8 mouse cellular contexts compared by ENCODE assay signal in genomic region chr15:88840126-88840525, GRCm38 (mm10). TPM values are rescaled to one million over a fixed set of nuclear protein-coding genes. Genes with fewer than 3 reads are reported as not detected.
DNase-seq lines count a peak whose midpoint lies in the region; ATAC-seq lines count a peak whose summit lies in the region.

No protein-coding gene starts in this region.

- peak overlapping the region; percentile 36; the same call in 1 of the 2 replicates for H3K27ac ChIP-seq in embryonic facial prominence, embryonic 12.5 days
- H3K27ac ChIP-seq in hindbrain, embryonic 14.5 days: peak overlapping the region; percentile 2; the same call in 1 of the 2 replicates
- peak overlapping the region; percentile 81 for H3K27ac ChIP-seq in limb, embryonic 15.5 days

- peak; percentile 58 for DNase-seq in left cerebral cortex, postnatal 4 days
- no peak for DNase-seq in left cerebral cortex, adult 8-10 months (ENCODE audit: low spot score in 2 of 2)
- DNase-seq in hindbrain, embryonic 14.5 days (ENCODE audit: low spot score): no peak
- DNase-seq in urinary bladder, postnatal 10 days (ENCODE audit: low spot score): no peak
- no peak for DNase-seq in urinary bladder, adult 18-20 months (ENCODE audit: low spot score in 2 of 2)
- DNase-seq in ovary, adult 18-20 months (ENCODE audit: low spot score): no peak

- intact Hi-C loops in left cerebral cortex, postnatal 4 days (cut with DNase I): no loop called here

- 35% methylated on average over 10 of the region's 10 CpGs for WGBS in embryonic facial prominence, embryonic 12.5 days
- WGBS in hindbrain, embryonic 14.5 days: 53% methylated on average over 10 of the region's 10 CpGs
- 69% methylated on average over 10 of the region's 10 CpGs for WGBS in limb, embryonic 15.5 days

- H3K9me3 ChIP-seq in embryonic facial prominence, embryonic 12.5 days: no peaks in the 10 kb centered on the region
- H3K9me3 ChIP-seq in hindbrain, embryonic 14.5 days (ENCODE audit: control insufficient read depth, low read length): no peaks in the 10 kb centered on the region
- H3K9me3 ChIP-seq in limb, embryonic 15.5 days: no peaks in the 10 kb centered on the region

- H3K4me1 ChIP-seq in embryonic facial prominence, embryonic 12.5 days: peaks cover 19% of the 10 kb centered on the region
- peaks cover 19% of the 10 kb centered on the region for H3K4me1 ChIP-seq in hindbrain, embryonic 14.5 days (replicated peaks; ENCODE audit: control insufficient read depth, insufficient read depth, low read length)
- H3K4me1 ChIP-seq in limb, embryonic 15.5 days: peaks cover 44% of the 10 kb centered on the region

- H3K9ac ChIP-seq in embryonic facial prominence, embryonic 12.5 days: no peak overlapping the region
- no peak overlapping the region for H3K9ac ChIP-seq in hindbrain, embryonic 14.5 days
- no peak overlapping the region for H3K9ac ChIP-seq in limb, embryonic 15.5 days

- H3K36me3 ChIP-seq in embryonic facial prominence, embryonic 12.5 days: no peaks in the 10 kb centered on the region
- H3K36me3 ChIP-seq in hindbrain, embryonic 14.5 days (replicated peaks; ENCODE audit: control insufficient read depth, insufficient read depth): no peaks in the 10 kb centered on the region
- H3K36me3 ChIP-seq in limb, embryonic 15.5 days: no peaks in the 10 kb centered on the region

- no peaks in the 10 kb centered on the region for H3K27me3 ChIP-seq in embryonic facial prominence, embryonic 12.5 days
- no peaks in the 10 kb centered on the region for H3K27me3 ChIP-seq in hindbrain, embryonic 14.5 days (ENCODE audit: control insufficient read depth, insufficient read depth, low read length)
- no peaks in the 10 kb centered on the region for H3K27me3 ChIP-seq in limb, embryonic 15.5 days

- no peak for ATAC-seq in embryonic facial prominence, embryonic 12.5 days (ENCODE audit: insufficient number of reproducible peaks, insufficient read depth, low FRiP score, low TSS enrichment)
- no peak for ATAC-seq in hindbrain, embryonic 14.5 days (ENCODE audit: low FRiP score)
- no peak for ATAC-seq in limb, embryonic 15.5 days (ENCODE audit: insufficient number of reproducible peaks, low FRiP score, low TSS enrichment, low read depth)

- no peak overlapping the region for H3K4me3 ChIP-seq in embryonic facial prominence, embryonic 12.5 days
- H3K4me3 ChIP-seq in hindbrain, embryonic 14.5 days (replicated peaks; ENCODE audit: low read length): no peak overlapping the region
- no peak overlapping the region for H3K4me3 ChIP-seq in limb, embryonic 15.5 days

- H3K4me2 ChIP-seq in embryonic facial prominence, embryonic 12.5 days (replicated peaks): no peak overlapping the region
- H3K4me2 ChIP-seq in hindbrain, embryonic 14.5 days (replicated peaks): no peak overlapping the region
- no peak overlapping the region for H3K4me2 ChIP-seq in limb, embryonic 15.5 days

RNA-seq across cellular contexts. Expression of gene Creld2, which starts 20.7 kb away (rescaled TPM):
- 10 to 100 TPM; 26.2 to 35.6 TPM for total RNA-seq in left cerebral cortex, postnatal 4 days (2021)
- 10 to 100 TPM; 16.4 to 22.3 (median 17.2) TPM for total RNA-seq in left cerebral cortex, adult 8-10 months (2022)
- 71.9 and 75.7 TPM in 2 replicates for polyA plus RNA-seq in embryonic facial prominence, embryonic 12.5 days (2016; fragmentation: Nextera tagmentation; extraction: Ambion mirVana)
- polyA plus RNA-seq in hindbrain, embryonic 14.5 days (2014; fragmentation: Nextera tagmentation; extraction: Ambion mirVana): 59.5 and 64.0 TPM in 2 replicates
- 94.5 and 99.0 TPM in 2 replicates for polyA plus RNA-seq in limb, embryonic 15.5 days (2015; fragmentation: Nextera tagmentation; extraction: Ambion mirVana)

RNA-seq across cellular contexts. Expression of gene Alg12, which starts 21.0 kb away (rescaled TPM):
- 10 to 100 TPM; 10.1 to 11.5 TPM for total RNA-seq in left cerebral cortex, postnatal 4 days (2021)
- 10 to 100 TPM; 13.4 to 14.3 (median 14.2) TPM for total RNA-seq in left cerebral cortex, adult 8-10 months (2022)
- 10.2 and 12.2 TPM in 2 replicates for polyA plus RNA-seq in embryonic facial prominence, embryonic 12.5 days (2016; fragmentation: Nextera tagmentation; extraction: Ambion mirVana)
- 9.0 and 10.0 TPM in 2 replicates for polyA plus RNA-seq in hindbrain, embryonic 14.5 days (2014; fragmentation: Nextera tagmentation; extraction: Ambion mirVana)
- polyA plus RNA-seq in limb, embryonic 15.5 days (2015; fragmentation: Nextera tagmentation; extraction: Ambion mirVana): 12.0 and 12.3 TPM in 2 replicates

RNA-seq across cellular contexts. Expression of gene Pim3, which starts 21.9 kb away (rescaled TPM):
- 10 to 100 TPM; 44.6 to 49.3 TPM for total RNA-seq in left cerebral cortex, postnatal 4 days (2021)
- 10 to 100 TPM; 36.8 to 55.1 (median 43.8) TPM for total RNA-seq in left cerebral cortex, adult 8-10 months (2022)
- 50.6 and 56.9 TPM in 2 replicates for polyA plus RNA-seq in embryonic facial prominence, embryonic 12.5 days (2016; fragmentation: Nextera tagmentation; extraction: Ambion mirVana)
- 52.1 and 61.0 TPM in 2 replicates for polyA plus RNA-seq in hindbrain, embryonic 14.5 days (2014; fragmentation: Nextera tagmentation; extraction: Ambion mirVana)
- 52.9 and 61.4 TPM in 2 replicates for polyA plus RNA-seq in limb, embryonic 15.5 days (2015; fragmentation: Nextera tagmentation; extraction: Ambion mirVana)

Comparison
In these comparisons a context has a peak if more than half of its experiments do, and no peak if none do; other contexts are left out.
1. H3K27ac ChIP-seq: peak in every context shown above with its lines; median percentile 81 in limb, embryonic 15.5 days; 36 in embryonic facial prominence, embryonic 12.5 days; 2 in hindbrain, embryonic 14.5 days.